Mouse (Mus musculus) lung, adult 2 months (tissue): ENCODE measurements around the gene Btg2.

Source experiments
- CTCF ChIP-seq: fragments of 200-500 bp; IDR thresholded peaks from 2 replicates; pipeline ENCODE4 v1.5.1; 2011; ENCODE audit warnings: mild to moderate bottlenecking, low read length, control low read depth; ENCODE audit not compliant: insufficient read depth
- POLR2A ChIP-seq: fragments of 200-500 bp; IDR thresholded peaks from 2 replicates; pipeline ENCODE4 v1.6.1; 2011; ENCODE audit warnings: low read depth, mild to moderate bottlenecking, control low read depth, low read length, borderline replicate concordance; ENCODE audit errors: extremely low read depth

DNA sequence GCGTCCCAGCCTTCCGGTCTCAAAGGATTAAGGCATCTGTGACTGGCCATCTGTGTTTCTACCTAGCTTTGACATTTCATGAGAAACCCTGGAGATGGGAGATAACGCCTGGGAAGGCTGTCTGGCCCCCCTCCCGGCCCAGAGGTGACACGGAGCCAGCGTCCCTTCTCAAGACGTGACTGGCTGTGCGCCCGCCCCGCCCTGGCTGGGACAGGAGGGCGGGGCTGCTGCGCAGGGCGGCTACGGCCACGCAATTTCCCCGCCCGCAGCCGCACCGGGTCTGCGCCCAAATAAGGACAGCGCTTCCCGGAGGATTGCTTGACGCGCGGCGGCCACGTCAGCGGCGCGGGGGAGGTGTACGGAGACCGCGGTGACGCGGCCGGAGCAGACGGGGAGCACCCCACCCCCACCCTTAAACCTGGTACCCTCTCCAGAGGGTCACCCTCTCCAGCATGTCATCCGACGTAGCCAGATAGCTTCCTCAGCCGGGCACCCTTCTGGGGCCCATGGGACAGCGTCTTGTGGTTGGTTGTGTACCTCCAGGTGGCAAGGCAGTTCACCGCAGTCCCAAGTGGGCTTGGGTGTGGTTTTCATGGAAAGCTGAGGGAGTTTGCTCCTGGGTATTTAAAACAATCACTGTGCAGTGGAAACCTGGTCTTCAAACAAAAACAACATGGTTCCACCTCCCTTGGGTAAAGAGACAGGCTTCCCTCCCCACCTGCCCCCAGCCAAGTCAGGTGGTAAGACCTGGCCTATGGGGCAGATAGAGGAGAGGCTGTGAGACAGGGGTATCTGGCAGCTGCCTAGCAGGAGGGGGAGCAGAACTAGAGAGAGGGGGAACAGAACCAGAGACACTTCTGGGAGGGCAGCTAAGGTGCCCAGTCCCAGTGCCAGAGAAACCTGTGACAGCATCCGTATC lies 14.2 kb upstream of the Btg2 start:
- TF ChIP-seq CTCF, result no peak
- peak; percentile 74 for TF ChIP-seq POLR2A
